Mouse (Mus musculus): Measurements from ENCODE around the gene Tufm. TPM values are rescaled to one million over a fixed set of nuclear protein-coding genes. Genes with fewer than 3 reads are reported as not detected.

Tufm gene
- total RNA-seq (2021), result 100 to 1,000 TPM; 224 to 238 TPM

GRCm38 (mm10) chr7:126487052-126487483 lies at the start of gene Tufm:
TSS of gene Tufm (plus strand) at chr7:126487361.
- peak; percentile 96 for DNase-seq

- no peak for DNase-seq
These were observed 47.0 kb upstream of the Tufm start for GRCm38 (mm10) chr7:126440134-126440533.

- DNase-seq, result no peak
These were observed 43.2 kb upstream of the Tufm start for GRCm38 (mm10) chr7:126443997-126444396.

- no peak for DNase-seq
These were observed 42.6 kb upstream of the Tufm start for GRCm38 (mm10) chr7:126444536-126444935.

- no peak for DNase-seq
These were observed 41.9 kb upstream of the Tufm start for GRCm38 (mm10) chr7:126445104-126445815.

- DNase-seq, result no peak
These were observed 40.9 kb upstream of the Tufm start for GRCm38 (mm10) chr7:126446217-126446616.

GRCm38 (mm10) chr7:126448481-126448880 lies 38.7 kb upstream of the Tufm start:
- DNase-seq, result no peak

GRCm38 (mm10) chr7:126449991-126450390 lies 37.2 kb upstream of the Tufm start:
- DNase-seq, result no peak

- DNase-seq, result no peak
These were observed 36.5 kb upstream of the Tufm start for GRCm38 (mm10) chr7:126450641-126451040.

- no peak for DNase-seq
These were observed 34.9 kb upstream of the Tufm start for GRCm38 (mm10) chr7:126452244-126452643.

- no peak for DNase-seq
These were observed 33.3 kb upstream of the Tufm start for GRCm38 (mm10) chr7:126453861-126454260.

GRCm38 (mm10) chr7:126455242-126455641 lies 31.9 kb upstream of the Tufm start:
- DNase-seq, result no peak

GRCm38 (mm10) chr7:126456382-126457266 lies 30.5 kb upstream of the Tufm start:
- no peak for DNase-seq

GRCm38 (mm10) chr7:126458225-126458624 lies 28.9 kb upstream of the Tufm start:
- no peak for DNase-seq

GRCm38 (mm10) chr7:126458844-126459618 lies 28.1 kb upstream of the Tufm start:
- no peak for DNase-seq

GRCm38 (mm10) chr7:126460623-126461399 lies 26.4 kb upstream of the Tufm start:
- DNase-seq, result no peak

GRCm38 (mm10) chr7:126461626-126462025 lies 25.5 kb upstream of the Tufm start:
- no peak for DNase-seq

- no peak for DNase-seq
These were observed 24.2 kb upstream of the Tufm start, which contains the start of gene Atp2a1 for GRCm38 (mm10) chr7:126463004-126463403. TSS of gene Atp2a1 (minus strand) at chr7:126463108.

- DNase-seq, result no peak
These were observed 23.6 kb upstream of the Tufm start for GRCm38 (mm10) chr7:126463547-126463946.

GRCm38 (mm10) chr7:126464121-126464520 lies 23.0 kb upstream of the Tufm start:
- no peak for DNase-seq

GRCm38 (mm10) chr7:126464836-126465235 lies 22.3 kb upstream of the Tufm start:
- peak; percentile 63 for DNase-seq

Data from heart, postnatal 4 days (tissue).